Mouse (Mus musculus) neural tube, embryonic 14.5 days (tissue): ENCODE measurements around the gene Flywch1. TPM values are rescaled to one million over a fixed set of nuclear protein-coding genes. Genes with fewer than 3 reads are reported as not detected.

Experiments used
- ATAC-seq: fragments of 200-750 bp; cut with Nextera tagmentation; 2 replicates; pipeline ENCODE4 v1.8.0; 2017; ENCODE audit warnings: low read depth, mild to moderate bottlenecking, moderate TSS enrichment, moderate library complexity
- H3K27ac ChIP-seq: fragments of 300-500 bp; sonication (generic); 2 replicates; pipeline ENCODE4 v1.5.1; 2014; ENCODE audit warnings: low read depth, mild to moderate bottlenecking, control low read depth, low read length, moderate library complexity, mixed read lengths
- H3K27me3 ChIP-seq: fragments of 300-500 bp; sonication (generic); 2 replicates; pipeline ENCODE4 v1.6.1; 2014; ENCODE audit warnings: low read length; ENCODE audit not compliant: control insufficient read depth, insufficient read depth
- H3K36me3 ChIP-seq: fragments of 300-500 bp; sonication (generic); 2 replicates; pipeline ENCODE4 v1.6.1; 2014; ENCODE audit warnings: low read length, mixed read lengths; ENCODE audit not compliant: control insufficient read depth, insufficient read depth
- H3K4me1 ChIP-seq: fragments of 300-500 bp; sonication (generic); 2 replicates; pipeline ENCODE4 v1.6.1; 2014; ENCODE audit warnings: low read length; ENCODE audit not compliant: control insufficient read depth, insufficient read depth
- H3K4me2 ChIP-seq: fragments of 300-500 bp; sonication (generic); 2 replicates; pipeline ENCODE4 v1.6.1; 2014; ENCODE audit warnings: mild to moderate bottlenecking, low read depth, low read length, control low read depth
- H3K4me3 ChIP-seq: fragments of 300-500 bp; sonication (generic); 2 replicates; pipeline ENCODE4 v1.5.1; 2014; ENCODE audit warnings: low read depth, low read length, control low read depth, mixed read lengths
- H3K9ac ChIP-seq: fragments of 300-500 bp; sonication (generic); replicated peaks from 2 replicates; pipeline ENCODE4 v1.6.1; 2014; ENCODE audit warnings: low read depth, mild to moderate bottlenecking, control low read depth, low read length, mixed read lengths
- H3K9me3 ChIP-seq: fragments of 300-500 bp; sonication (generic); 2 replicates; pipeline ENCODE4 v1.6.1; 2016; ENCODE audit warnings: low read length; ENCODE audit not compliant: control insufficient read depth
- WGBS: fragments of 180-500 bp; shearing (Covaris S2); extraction: QIAGEN DNeasy Blood & Tissue Kit; methylation state at CpG from one replicate; pipeline ENCODE4 v1.1.7; 2014; 5-methylcytosine and 5-hydroxymethylcytosine counted together
- polyA plus RNA-seq: library from polyadenylated mRNA; unstranded; fragments of >200 nt; fragmentation: Nextera tagmentation; extraction: Ambion mirVana; gene quantifications from 2 replicates; pipeline ENCODE4 v1.2.1, GENCODE M21; 2014

Gene Flywch1
- polyA plus RNA-seq, 1 experiment from 2014 or later, result 192 TPM

GRCm38 (mm10) chr17:23744076-23744475 lies 27.3 kb downstream of the Flywch1 start:
- no peaks in the 10 kb centered on the region for H3K36me3 ChIP-seq
- H3K4me2 ChIP-seq, result no peak overlapping the region
- peaks cover 20% of the 10 kb centered on the region for H3K4me1 ChIP-seq
- no peak overlapping the region for H3K27ac ChIP-seq
- ATAC-seq, result no peak
- no peak overlapping the region for H3K4me3 ChIP-seq
- no peaks in the 10 kb centered on the region for H3K9me3 ChIP-seq
- 14% methylated on average over 8 of the region's 8 CpGs for WGBS
- no peak overlapping the region for H3K9ac ChIP-seq
- peaks cover 36% of the 10 kb centered on the region for H3K27me3 ChIP-seq

- no peak for ATAC-seq
- Histone ChIP-seq H3K9me3 (no peaks in the 10 kb centered on the region), H3K27ac (no peak overlapping the region), H3K27me3 (peaks cover 36% of the 10 kb centered on the region), H3K9ac (no peak overlapping the region), H3K36me3 (no peaks in the 10 kb centered on the region; the same call in 1 of the 2 replicates), H3K4me3 (no peak overlapping the region), H3K4me1 (peaks cover 29% of the 10 kb centered on the region), H3K4me2 (peak overlapping the region; percentile 33; the same call in 1 of the 2 replicates)
- 63% methylated on average over 12 of the region's 12 CpGs for WGBS
Measured at GRCm38 (mm10) chr17:23742941-23743340, 28.5 kb downstream of the Flywch1 start.

GRCm38 (mm10) chr17:23742210-23742793 lies 29.1 kb downstream of the Flywch1 start:
- no peak for ATAC-seq
- H3K4me1 ChIP-seq, result peaks cover 32% of the 10 kb centered on the region
- H3K36me3 ChIP-seq, result peaks cover 6% of the 10 kb centered on the region
- no peaks in the 10 kb centered on the region for H3K9me3 ChIP-seq
- H3K27me3 ChIP-seq, result peaks cover 36% of the 10 kb centered on the region
- 0 out of 2 replicates have a peak overlapping the region, but pooled peaks have one; percentile 21 for H3K9ac ChIP-seq
- 7% methylated on average over 44 of the region's 44 CpGs for WGBS
- H3K27ac ChIP-seq, result no peak overlapping the region
- peak overlapping the region; percentile 33 for H3K4me2 ChIP-seq
- H3K4me3 ChIP-seq, result peak overlapping the region; percentile 22; the same call in 1 of the 2 replicates

GRCm38 (mm10) chr17:23741359-23742209 lies 29.8 kb downstream of the Flywch1 start:
- WGBS, result 46% methylated on average over 38 of the region's 38 CpGs
- no peak for ATAC-seq
- Histone ChIP-seq H3K27me3 (peaks cover 36% of the 10 kb centered on the region), H3K27ac (no peak overlapping the region), H3K4me1 (peaks cover 32% of the 10 kb centered on the region), H3K9ac (no peak overlapping the region), H3K9me3 (no peaks in the 10 kb centered on the region), H3K36me3 (peaks cover 12% of the 10 kb centered on the region), H3K4me2 (no peak overlapping the region), H3K4me3 (peak overlapping the region; percentile 22; the same call in 1 of the 2 replicates)

GRCm38 (mm10) chr17:23740598-23741021 lies 30.8 kb downstream of the Flywch1 start, which contains the start of gene Paqr4:
Gene Paqr4, minus strand, starts transcription at chr17:23740867.
- Histone ChIP-seq H3K27ac (peak within 1 kb of the TSS; percentile 40), H3K27me3 (peaks cover 33% of the 10 kb centered on the region), H3K9me3 (no peaks in the 10 kb centered on the region), H3K9ac (peak within 1 kb of the TSS; percentile 70), H3K4me3 (peak within 1 kb of the TSS; percentile 81), H3K36me3 (peaks cover 12% of the 10 kb centered on the region), H3K4me2 (peak within 1 kb of the TSS; percentile 79), H3K4me1 (peaks cover 27% of the 10 kb centered on the region)
- ATAC-seq, result peak; percentile 16
- 4% methylated on average over 13 of the region's 13 CpGs for WGBS

GRCm38 (mm10) chr17:23740136-23740584 lies 31.2 kb downstream of the Flywch1 start:
- Histone ChIP-seq H3K4me1 (peaks cover 25% of the 10 kb centered on the region), H3K27me3 (peaks cover 33% of the 10 kb centered on the region), H3K4me2 (peak overlapping the region; percentile 79), H3K36me3 (peaks cover 15% of the 10 kb centered on the region), H3K27ac (peak overlapping the region; percentile 40), H3K4me3 (peak overlapping the region; percentile 81), H3K9ac (peak overlapping the region; percentile 70), H3K9me3 (no peaks in the 10 kb centered on the region)
- WGBS, result under 1% methylated on average over 46 of the region's 46 CpGs
- peak; percentile 81 for ATAC-seq

- Histone ChIP-seq H3K9me3 (no peaks in the 10 kb centered on the region), H3K27ac (peak overlapping the region; percentile 40), H3K4me2 (peak overlapping the region; percentile 79), H3K4me1 (peaks cover 20% of the 10 kb centered on the region), H3K9ac (peak overlapping the region; percentile 70), H3K27me3 (peaks cover 29% of the 10 kb centered on the region), H3K36me3 (peaks cover 16% of the 10 kb centered on the region), H3K4me3 (peak overlapping the region; percentile 81)
- WGBS, result under 1% methylated on average over 47 of the region's 48 CpGs
- peak; percentile 30 for ATAC-seq
Measured at GRCm38 (mm10) chr17:23739202-23740135, 31.9 kb downstream of the Flywch1 start.

GRCm38 (mm10) chr17:23738836-23739201 lies 32.6 kb downstream of the Flywch1 start:
- Histone ChIP-seq H3K4me1 (peaks cover 20% of the 10 kb centered on the region), H3K9me3 (no peaks in the 10 kb centered on the region), H3K4me3 (peak overlapping the region; percentile 81), H3K9ac (peak overlapping the region; percentile 70), H3K27me3 (peaks cover 26% of the 10 kb centered on the region), H3K36me3 (peaks cover 16% of the 10 kb centered on the region), H3K27ac (peak overlapping the region; percentile 40; the same call in 1 of the 2 replicates), H3K4me2 (peak overlapping the region; percentile 79)
- WGBS, result 33% methylated on average over 2 of the region's 2 CpGs
- ATAC-seq, result no peak
